Mouse (Mus musculus): ENCODE data around the gene Dot1l.

- TF ChIP-seq CTCF (IDR thresholded peaks at IDR 0.05; ENCODE audit: extremely low read depth, insufficient read depth, low read length) = no peak
- no peak for TF ChIP-seq POLR2A (IDR thresholded peaks at IDR 0.05; ENCODE audit: extremely low read depth, insufficient read depth, low read length)
Measured at GRCm38 (mm10) chr10:80741146-80741545, 13.9 kb upstream of the Dot1l start.

All from cortical plate, adult 2 months (tissue).